Mouse (Mus musculus) forelimb bud, embryonic 11.5 days (tissue): ENCODE measurements around the gene Pex10.

Source experiments
- DNase-seq: peaks from one replicate; pipeline ENCODE4 v3.0.0-alpha.2; 2012; ENCODE audit warnings: low read depth, low spot score

Pex10 gene

GRCm38 (mm10) chr4:155066834-155067522 is at the start of gene Pex10:
Pex10 (plus strand) TSS chr4:155067016.
- peak; percentile 97 for DNase-seq

GRCm38 (mm10) chr4:155017253-155017878 is 49.5 kb upstream of the Pex10 start:
- DNase-seq = no peak

- DNase-seq = no peak
Observed at GRCm38 (mm10) chr4:155018066-155018465, 48.8 kb upstream of the Pex10 start.

GRCm38 (mm10) chr4:155018601-155019335 is 48.0 kb upstream of the Pex10 start:
- DNase-seq = peak; percentile 81

- DNase-seq = peak; percentile 19
Observed at GRCm38 (mm10) chr4:155019336-155019847, 47.4 kb upstream of the Pex10 start.

GRCm38 (mm10) chr4:155020141-155020540 is 46.7 kb upstream of the Pex10 start:
- DNase-seq = no peak

- no peak for DNase-seq
Observed at GRCm38 (mm10) chr4:155020813-155021212, 46.0 kb upstream of the Pex10 start.

- no peak for DNase-seq
Observed at GRCm38 (mm10) chr4:155022228-155022855, 44.5 kb upstream of the Pex10 start.

- no peak for DNase-seq
Observed at GRCm38 (mm10) chr4:155024170-155025010, 42.4 kb upstream of the Pex10 start.

- DNase-seq = no peak
Observed at GRCm38 (mm10) chr4:155033115-155033514, 33.7 kb upstream of the Pex10 start.

- no peak for DNase-seq
Observed at GRCm38 (mm10) chr4:155034202-155034601, 32.6 kb upstream of the Pex10 start.

- no peak for DNase-seq
Observed at GRCm38 (mm10) chr4:155034787-155035186, 32.0 kb upstream of the Pex10 start.

GRCm38 (mm10) chr4:155040197-155040596 is 26.6 kb upstream of the Pex10 start:
- no peak for DNase-seq

- no peak for DNase-seq
Observed at GRCm38 (mm10) chr4:155040696-155041095, 26.1 kb upstream of the Pex10 start.

GRCm38 (mm10) chr4:155042606-155043288 is 24.1 kb upstream of the Pex10 start:
- no peak for DNase-seq

- no peak for DNase-seq
Observed at GRCm38 (mm10) chr4:155043289-155043625, 23.6 kb upstream of the Pex10 start.

GRCm38 (mm10) chr4:155046636-155047035 is 20.2 kb upstream of the Pex10 start:
- no peak for DNase-seq

GRCm38 (mm10) chr4:155050116-155050515 is 16.7 kb upstream of the Pex10 start:
- no peak for DNase-seq

GRCm38 (mm10) chr4:155056724-155057123 is 10.1 kb upstream of the Pex10 start, which contains the start of gene Plch2:
Plch2 (minus strand) TSS chr4:155056784.
- no peak for DNase-seq

GRCm38 (mm10) chr4:155058325-155058724 is 8.5 kb upstream of the Pex10 start:
- DNase-seq = no peak
